Mouse (Mus musculus) lung, adult 18-20 months (tissue): ENCODE data around the gene Kcna7.
"Not testable (repeated sequence)": the region's sequence is repeated elsewhere in the genome, so short reads cannot be mapped to it uniquely, and the experiment has no call there.

Experiments
- DNase-seq, 2 experiments: peaks; one replicate each; pipeline ENCODE4 v3.0.0; 2022; ENCODE audit warnings: mixed read lengths in 2 of 2

Kcna7 gene

DNA sequence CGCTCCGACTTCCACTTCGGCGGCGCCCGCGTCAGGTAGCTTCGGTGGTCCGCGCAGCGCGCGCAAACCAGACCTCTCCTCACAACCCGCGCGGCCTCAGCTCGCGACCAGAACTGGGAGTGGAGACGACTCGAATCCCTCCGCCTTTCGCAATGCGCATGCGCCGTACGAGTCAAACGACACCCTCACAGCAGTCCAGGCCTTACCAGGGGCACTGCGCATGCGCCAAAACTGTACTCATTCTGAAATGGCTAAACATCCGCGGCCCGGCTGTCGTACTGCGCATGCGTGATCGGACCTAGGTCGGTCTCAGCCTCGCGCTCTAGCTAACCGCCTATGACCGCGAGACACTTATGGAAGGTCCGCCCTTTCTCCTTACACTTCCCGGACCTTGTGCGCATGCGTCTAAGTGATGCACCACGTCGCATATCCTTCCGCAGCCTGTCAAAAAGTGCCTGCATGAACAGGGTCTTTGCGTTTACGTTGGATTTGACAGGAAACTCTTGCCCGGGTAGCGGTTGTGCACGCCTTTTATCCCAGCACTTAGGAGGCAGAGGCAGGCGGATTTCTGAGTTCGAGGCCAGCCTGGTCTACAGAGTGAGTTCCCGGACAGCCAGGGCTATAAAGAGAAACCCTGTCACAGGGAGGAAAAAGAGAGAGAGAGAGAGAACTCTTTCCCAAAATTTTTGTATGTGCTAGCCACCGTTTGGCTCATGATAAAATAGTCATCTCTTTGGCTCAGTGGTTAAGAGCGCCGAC, 9.7 kb upstream of the Kcna7 start, which contains the start of gene Snrnp70:
Snrnp70 (minus strand) TSS at position 165 of the 759 bp plus-strand sequence.
- peak; percentile 100 for DNase-seq

DNA sequence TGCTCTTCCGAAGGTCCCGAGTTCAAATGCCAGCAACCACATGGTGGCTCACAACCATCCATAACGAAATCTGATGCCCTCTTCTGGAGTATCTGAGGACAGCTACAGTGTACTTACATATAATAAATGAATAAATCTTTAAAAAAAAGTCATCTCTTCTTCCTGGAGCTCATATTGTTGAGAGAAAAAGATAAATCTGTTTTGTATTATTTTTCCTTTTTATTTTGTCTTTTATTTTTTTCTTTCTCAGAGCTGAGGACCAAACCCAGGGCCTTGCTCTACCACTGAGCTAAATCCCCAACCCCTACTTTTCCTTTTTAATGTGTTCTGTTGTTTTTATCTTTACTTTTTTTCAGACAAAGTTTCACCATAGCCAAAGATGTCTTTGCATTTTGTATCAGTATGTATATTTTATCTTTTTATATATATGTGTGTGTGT, 9.1 kb upstream of the Kcna7 start:
- not testable (repeated sequence) for DNase-seq

DNA sequence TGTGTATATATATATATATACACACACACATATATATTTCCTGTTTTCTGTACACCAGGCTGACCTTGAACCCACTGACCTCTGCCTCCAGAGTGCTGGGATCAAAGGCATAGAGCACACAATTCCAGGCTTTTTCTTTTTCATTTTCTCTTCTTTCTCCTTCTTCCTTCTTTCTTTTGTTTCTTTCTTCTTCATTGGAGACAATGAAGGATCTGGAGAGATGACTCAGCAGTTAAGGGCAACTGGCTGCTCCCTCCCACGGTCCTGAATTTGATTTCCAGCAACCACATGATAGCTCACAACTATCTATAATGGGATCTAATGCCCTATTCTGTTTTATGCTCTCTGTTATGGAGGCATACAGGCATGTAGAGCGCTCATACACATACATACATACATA, 8.7 kb upstream of the Kcna7 start:
- no peak for DNase-seq

DNA sequence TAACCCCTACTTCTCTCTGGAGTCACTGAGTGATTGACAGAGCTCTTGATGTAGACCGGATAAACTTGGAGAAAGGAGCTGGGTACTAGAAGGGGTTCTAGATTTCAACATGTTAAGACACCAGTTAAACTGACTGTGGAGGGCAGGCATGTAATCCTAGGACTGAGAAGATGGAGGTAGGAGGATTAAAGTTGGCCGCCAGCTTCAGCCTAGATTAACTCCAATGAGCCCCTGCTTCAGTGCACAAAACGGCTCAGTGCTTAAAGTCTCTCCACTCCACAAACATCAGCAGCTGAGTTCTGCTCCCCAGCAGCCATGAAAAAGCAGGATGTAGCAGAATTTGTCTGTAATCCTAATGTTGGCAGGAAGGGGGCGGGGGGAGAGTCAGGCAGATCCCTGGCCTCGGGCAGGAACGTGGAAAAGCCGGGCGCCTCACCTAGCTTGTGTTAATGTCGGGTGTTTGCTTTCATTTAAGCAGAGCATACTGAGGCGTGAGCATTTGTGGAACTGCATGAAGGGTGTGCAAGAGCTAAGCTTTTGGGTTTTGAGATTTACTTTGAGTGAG, 3.9 kb upstream of the Kcna7 start:
- DNase-seq = no peak

DNA sequence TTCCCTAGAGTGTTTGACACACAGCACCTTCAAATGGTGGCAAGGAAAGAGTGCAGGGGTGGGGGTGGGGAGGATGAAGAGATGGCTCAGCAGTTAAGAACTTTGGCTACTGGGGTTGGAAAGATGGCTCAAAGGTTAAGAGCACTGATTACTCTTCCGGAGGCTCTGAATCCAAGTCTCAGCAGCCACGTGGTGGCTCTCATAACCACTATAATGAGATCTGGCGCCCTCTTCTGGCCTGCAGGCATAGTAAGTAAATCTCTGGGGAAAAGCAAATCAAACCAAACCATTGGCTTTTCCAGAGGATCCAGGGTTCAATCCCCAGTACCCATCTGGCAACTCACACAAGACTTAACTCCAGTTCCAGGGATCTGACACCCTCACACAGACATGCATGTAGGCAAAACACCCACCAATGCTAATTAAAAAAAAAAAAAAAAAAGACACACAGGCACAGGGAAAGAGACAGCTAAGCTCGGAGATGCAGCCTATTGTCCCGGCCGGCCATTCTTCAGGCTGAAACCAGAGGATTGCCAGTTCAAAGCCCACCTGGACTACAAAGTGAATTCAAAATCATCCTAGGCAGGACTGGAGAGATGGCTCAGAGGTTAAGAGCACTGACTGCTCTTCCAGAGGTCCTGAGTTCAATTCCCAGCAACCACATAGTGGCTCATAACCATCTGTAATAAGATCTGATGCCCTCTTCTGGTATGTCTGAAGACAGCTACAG, 1.8 kb upstream of the Kcna7 start:
- DNase-seq = peak; percentile 54 to 64

DNA sequence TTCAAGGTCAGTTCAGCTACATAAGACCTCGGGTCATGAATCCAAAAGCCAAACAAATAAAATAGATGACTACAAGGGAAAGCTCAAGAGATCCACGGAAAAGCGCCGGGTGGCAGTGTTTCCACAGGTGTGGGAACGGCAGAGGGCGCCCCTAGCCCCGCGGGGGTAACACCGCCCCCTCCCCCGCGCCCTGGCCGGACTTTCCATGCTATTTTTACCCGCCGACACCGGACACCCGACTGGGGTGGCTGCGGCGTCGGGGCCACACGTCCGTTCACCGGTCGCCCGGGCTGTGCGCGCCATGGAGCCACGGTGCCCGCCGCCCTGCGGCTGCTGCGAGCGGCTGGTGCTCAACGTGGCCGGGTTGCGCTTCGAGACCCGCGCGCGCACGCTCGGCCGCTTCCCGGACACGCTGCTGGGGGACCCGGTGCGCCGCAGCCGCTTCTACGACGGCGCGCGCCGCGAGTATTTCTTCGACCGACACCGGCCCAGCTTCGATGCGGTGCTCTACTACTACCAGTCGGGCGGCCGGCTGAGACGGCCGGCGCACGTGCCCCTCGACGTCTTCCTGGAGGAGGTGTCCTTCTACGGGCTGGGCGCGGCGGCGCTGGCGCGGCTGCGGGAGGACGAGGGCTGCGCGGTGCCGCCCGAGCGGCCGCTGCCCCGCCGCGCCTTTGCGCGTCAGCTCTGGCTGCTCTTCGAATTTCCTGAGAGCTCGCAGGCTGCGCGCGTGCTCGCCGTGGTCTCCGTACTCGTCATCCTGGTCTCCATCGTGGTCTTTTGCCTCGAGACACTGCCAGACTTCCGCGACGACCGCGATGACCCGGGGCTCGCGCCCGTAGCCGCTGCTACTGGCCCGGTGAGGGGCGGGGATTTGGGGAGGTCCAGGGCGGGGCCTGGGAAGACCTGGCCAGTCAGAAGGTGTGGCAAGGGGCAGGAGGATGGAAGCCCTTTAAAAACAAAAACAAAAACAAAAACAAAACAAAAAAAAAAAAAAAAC, 1.0 kb downstream of the Kcna7 start:
- DNase-seq = peak in 1 of 2 experiments; percentile 46

DNA sequence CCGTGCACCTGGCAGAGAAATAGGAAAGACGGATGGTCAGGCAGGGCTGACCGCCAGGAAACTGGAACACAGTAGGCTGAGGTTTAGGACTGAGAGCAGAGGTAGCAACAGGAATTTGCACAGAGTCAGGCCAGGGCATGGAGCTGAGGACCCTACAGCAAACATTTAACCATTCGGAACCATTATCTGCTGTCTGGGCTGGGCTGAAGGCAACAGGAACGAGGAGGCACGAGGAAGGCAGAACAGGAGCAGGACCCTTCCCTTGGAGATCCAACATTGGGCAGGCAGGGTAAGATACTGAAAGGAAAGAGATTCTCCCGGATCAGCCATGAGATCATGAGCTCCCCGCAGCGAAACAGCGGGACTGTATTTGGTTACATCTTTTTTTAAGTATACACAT, 2.4 kb downstream of the Kcna7 start:
- DNase-seq = no peak

DNA sequence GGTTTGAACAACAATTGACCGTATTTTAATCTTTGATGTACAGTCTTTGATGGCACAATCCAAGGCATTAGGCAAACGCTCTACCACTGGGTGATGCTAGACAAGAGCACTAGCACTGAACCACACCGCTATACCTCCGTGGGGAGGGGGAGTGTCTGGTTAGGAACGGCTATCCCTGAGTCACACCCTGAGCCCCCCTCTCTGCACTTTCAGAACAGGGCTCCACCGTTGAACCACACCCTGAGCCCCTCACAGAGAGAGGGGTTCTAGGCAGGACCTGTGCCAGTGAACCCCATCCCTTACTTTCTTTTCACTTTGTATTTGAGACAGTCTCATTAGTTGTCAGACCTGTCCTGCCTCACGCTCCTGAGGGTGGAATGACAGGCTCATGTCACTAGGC, 2.9 kb downstream of the Kcna7 start:
- no peak for DNase-seq

DNA sequence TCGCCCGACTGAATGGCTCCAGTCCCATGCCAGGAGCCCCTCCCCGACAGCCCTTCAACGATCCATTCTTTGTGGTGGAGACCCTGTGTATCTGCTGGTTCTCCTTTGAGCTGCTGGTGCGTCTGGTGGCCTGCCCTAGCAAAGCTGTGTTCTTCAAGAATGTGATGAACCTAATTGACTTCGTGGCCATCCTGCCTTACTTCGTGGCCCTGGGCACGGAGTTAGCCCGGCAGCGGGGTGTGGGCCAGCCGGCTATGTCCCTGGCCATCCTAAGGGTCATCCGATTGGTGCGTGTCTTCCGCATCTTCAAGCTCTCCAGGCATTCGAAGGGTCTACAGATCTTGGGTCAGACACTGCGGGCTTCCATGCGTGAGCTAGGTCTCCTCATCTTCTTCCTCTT, 3.5 kb downstream of the Kcna7 start:
- no peak for DNase-seq

DNA sequence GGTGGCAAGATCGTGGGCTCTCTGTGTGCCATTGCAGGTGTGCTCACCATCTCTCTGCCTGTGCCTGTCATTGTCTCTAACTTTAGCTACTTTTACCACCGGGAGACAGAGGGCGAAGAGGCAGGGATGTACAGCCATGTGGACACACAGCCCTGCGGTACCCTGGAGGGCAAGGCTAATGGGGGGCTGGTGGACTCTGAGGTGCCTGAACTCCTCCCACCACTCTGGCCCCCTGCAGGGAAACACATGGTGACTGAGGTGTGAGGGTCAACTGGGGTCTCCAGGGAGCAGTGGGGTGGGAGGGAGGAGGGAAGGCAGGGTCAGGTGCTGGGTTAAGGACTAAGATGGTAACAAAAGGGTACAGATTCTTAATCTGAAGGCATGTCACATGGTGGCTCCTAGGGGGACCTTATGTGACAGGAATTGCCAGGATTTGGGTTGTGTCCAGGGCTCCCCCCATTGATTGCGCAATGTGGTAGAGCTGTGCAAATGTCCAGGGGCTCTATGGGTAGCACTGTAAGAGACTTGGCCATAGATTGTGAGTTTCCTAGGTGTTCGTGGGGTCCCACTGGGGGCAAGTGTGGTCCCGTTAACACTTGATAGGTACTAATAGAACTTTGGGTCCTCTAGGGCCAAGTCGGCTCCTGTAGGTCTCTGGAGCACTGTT, 4.2 kb downstream of the Kcna7 start:
- no peak for DNase-seq

DNA sequence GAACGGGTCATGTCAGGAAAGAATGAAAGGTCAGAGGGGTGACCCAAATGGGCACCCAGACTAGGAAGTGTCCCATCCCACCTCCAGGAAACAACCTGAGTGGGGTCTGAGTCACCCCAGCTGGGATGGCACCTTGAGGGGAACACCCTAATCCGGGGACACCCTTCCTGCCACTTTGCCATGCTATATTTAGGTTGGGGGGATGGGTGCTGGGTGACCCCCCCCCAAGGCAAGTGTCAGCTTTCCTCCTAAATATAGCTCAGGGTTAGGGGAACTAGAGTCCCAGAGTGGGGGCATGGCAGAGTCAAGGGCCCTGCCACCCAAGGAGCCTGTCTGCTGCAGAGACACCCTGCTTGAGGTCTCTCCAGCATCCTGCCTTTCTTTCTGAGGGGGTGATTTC, 7.0 kb downstream of the Kcna7 start:
- no peak for DNase-seq

DNA sequence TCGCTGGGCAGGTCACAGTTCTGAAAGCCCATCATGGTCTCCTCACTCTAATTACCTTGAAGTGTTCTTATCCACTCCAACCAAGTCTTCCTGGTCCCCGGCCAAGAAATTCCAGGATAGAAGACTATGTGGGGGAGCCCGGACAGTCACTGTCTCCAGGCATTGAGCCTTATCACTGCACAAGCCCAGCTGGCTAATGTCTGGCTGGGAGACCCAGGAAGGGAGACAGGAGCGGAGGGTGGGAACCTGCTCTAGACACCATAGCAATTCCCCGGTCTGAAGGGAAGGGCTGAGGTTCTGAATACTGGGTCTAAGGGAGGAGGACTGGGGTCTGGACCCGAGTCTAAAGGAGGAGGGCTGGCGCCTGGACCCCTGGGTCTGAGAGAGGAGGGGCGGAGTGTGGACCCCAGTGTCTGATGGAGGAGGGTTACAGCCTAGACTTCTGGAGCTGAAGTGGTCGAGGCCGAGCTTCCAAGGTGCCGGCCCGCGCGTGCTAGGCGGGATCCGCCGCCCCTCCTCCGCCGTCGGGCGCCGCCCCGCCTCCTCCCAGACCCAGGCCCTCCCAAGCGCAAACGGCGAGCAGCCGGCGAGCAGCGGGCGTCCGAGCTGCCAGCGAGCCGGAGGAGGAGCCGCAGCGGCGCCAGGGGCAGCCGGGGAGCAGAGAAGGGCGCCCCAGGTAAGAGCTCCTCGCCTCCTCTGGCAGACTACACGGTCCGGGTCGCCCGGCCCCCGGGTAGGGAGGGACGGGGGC, 7.8 kb downstream of the Kcna7 start, which contains the start of gene Ntf5:
Ntf5 (plus strand) TSS at position 583 of the 751 bp plus-strand sequence.
- peak; percentile 60 to 62 for DNase-seq

DNA sequence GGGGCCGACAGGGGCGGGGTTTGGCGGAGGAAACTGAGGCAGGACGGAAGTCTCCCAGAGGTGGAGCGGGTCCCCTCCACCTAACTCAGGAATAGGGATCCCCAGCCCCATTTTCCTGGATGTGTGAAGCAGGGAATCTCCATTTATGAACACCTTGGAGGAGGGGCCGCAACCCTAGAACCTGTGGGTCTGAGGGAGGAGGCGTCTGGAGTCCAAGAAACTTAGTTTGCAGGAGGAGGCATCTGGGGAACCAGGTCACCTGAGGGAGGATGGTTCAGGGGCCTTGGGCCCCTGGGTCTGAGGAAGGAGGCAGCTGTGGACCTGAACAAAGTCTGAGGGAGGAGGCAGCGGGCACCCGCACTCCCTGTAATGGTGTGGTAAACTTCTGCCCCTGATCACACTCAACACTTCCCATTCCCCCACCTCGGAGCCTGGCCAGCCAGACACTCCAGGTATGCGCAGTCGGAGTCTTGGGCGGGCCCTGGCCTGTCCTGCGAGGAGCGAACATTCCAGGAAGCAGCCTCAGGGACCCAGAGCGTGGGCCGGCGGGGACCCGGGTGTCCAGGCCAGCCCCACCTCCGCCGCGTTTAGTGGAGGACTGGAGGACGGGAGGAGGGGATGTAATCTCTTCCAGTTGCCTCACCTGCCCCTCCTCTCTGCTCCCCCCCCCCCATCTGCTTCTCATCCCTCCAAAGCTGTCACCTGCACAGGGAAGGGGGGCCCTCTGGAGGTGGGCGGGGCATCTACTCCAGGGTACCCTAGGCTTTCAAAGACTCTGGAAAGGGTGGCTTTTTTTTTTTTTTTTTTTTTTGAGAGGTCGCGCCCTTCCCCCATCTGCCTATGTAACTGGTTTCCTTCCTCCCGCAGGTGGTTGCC, 8.6 kb downstream of the Kcna7 start:
- peak; percentile 52 to 74 for DNase-seq

DNA sequence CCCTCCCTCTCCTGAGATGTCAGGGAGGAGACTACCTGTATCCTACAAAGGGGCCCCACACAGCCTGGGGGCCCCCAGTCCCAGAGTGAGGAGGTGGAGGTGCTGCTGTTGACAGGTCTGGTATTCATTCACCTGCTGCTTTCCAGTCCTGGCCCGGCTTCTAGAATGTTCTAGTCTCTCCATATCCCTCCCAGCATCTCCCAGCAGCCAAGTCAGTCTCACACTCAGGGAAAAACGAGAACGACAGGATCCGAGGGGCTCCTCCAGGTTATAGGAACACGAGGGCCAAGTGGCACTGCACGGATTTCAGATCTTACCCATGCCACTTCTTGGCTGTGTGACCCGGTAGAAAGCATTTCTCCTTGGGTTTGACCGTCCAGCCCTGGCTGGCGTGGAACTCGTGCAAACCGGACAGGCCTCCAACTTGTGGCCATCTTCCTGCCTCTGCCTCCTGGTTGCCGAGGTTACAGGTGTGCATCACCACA, 9.3 kb downstream of the Kcna7 start:
- no peak for DNase-seq

DNA sequence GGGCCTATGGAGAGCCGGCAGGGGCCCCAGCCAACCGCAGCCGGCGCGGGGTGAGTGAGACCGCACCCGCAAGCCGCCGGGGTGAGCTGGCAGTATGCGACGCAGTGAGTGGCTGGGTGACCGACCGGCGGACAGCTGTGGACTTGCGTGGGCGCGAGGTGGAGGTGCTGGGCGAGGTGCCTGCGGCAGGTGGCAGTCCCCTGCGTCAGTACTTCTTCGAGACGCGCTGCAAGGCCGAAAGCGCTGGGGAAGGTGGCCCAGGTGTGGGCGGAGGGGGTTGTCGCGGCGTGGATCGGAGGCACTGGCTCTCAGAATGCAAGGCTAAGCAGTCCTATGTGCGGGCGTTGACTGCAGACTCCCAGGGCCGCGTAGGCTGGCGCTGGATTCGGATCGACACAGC, 10.2 kb downstream of the Kcna7 start:
- no peak for DNase-seq

DNA sequence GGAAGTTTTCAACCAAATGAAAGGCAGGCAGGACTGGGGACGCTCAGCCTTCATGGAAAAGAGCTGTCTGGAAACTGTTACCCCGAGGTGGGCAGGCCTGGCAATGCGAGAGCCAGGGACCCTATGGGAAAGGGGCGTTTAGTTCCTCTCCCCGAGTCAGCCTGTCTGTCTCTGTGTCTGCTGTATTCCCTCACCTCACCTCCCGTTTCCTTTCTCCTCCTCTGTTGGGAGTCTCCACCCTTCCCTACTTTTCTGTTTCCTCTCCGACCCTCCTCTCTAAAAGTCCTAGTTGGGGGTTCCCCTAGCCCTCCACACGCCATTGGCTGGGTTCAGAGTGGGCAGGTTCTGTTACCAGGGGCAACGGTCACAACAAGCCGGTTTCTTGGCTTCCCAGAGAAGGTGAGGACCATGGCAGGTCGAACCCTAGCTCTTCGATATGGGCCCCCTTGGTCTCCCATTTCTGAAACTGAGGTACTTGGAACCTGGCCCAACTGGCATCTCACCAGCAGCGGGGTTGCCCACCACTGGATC, 12.6 kb downstream of the Kcna7 start:
- peak in 1 of 2 experiments; percentile 53 for DNase-seq

DNA sequence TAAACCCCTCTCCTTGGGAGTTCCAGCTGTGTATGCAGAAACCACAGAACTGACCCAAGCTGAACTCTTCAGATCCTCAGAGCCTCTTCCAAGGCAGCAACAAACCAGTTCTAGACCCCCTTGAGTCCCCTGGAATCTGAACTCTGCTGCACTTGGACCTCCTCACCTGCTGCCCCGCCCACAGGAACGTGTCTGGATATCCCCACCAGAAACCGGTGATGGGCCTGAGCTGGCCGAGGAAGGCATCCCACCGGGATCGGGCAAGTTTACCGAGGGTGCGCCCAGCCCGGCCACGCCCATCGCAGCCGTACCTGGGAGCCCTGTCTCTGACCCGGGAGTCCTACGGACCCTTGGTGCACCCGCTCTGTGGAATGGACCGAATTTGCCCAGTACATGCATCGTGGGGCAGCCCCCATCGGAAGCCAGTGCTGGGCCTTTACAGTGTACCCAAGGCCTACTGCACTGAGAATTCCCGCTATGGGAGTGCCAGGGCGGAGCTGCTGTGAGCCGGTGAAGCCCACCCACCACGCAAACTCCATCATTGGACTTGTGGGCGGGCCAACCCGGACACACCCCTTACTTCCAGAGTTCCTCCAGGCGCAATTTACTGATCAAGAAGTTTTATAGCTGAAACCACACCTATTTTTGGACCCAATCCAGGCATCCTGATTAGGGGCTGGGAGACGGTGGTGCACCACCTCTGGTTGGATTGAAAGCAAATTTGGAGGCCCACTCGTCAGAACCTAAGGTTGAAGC, 14.6 kb downstream of the Kcna7 start:
- DNase-seq = no peak

DNA sequence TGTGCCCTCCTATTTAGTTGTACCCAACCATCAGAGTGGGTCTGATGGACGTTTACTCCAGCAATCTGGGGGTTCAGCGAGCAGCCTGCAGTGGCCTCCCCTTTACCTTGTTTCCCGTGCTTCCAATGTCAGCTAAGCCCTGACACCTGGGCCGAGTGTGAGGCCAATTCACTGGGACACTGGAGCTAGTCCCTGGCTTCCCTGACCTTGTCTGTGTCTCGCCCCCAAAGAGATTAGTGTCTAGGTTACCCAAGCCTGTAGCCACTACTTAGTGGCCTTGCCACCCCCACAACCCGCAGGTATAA, 15.1 kb downstream of the Kcna7 start, which contains the start of gene Lhb:
Lhb (plus strand) TSS at position 206 of the 305 bp plus-strand sequence.
- DNase-seq = no peak

DNA sequence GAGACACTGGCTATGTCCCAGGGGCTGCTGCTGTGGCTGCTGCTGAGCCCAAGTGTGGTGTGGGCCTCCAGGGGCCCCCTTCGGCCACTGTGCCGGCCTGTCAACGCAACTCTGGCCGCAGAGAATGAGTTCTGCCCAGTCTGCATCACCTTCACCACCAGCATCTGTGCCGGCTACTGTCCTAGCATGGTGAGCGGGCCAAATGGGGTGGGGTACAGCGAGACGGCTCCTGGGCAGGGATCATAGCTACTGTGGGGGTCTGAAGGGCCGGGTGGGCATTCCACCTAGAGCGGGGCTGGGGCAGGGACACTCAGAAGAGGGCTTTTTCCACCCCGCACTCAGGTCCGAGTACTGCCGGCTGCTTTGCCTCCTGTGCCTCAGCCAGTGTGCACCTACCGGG, 15.7 kb downstream of the Kcna7 start:
- no peak for DNase-seq
